Mouse (Mus musculus) kidney, postnatal 25 days (tissue): ENCODE results near the gene Cdk14.

Source experiments
- DNase-seq, 2 experiments: peaks; one replicate each; pipeline ENCODE4 v3.0.0; 2021; ENCODE audit warnings: mixed read lengths in 2 of 2

The Cdk14 gene

GRCm38 (mm10) chr5:5313195-5313760 lies 106.8 kb downstream of the Cdk14 start:
- no peak for DNase-seq

- no peak for DNase-seq
Observed at GRCm38 (mm10) chr5:5305286-5305685, 114.8 kb downstream of the Cdk14 start.

- no peak for DNase-seq
Observed at GRCm38 (mm10) chr5:5303102-5303670, 116.9 kb downstream of the Cdk14 start.

GRCm38 (mm10) chr5:5301571-5302079 lies 118.5 kb downstream of the Cdk14 start:
- DNase-seq, result no peak

GRCm38 (mm10) chr5:5300998-5301397 lies 119.1 kb downstream of the Cdk14 start:
- no peak for DNase-seq

GRCm38 (mm10) chr5:5300290-5300689 lies 119.8 kb downstream of the Cdk14 start:
- no peak for DNase-seq

- no peak for DNase-seq
Observed at GRCm38 (mm10) chr5:5297222-5297621, 122.9 kb downstream of the Cdk14 start.

- DNase-seq, result no peak
Observed at GRCm38 (mm10) chr5:5296773-5297172, 123.3 kb downstream of the Cdk14 start.

- no peak for DNase-seq
Observed at GRCm38 (mm10) chr5:5292830-5293542, 127.1 kb downstream of the Cdk14 start.

GRCm38 (mm10) chr5:5291321-5291991 lies 128.7 kb downstream of the Cdk14 start:
- no peak for DNase-seq

- no peak for DNase-seq
Observed at GRCm38 (mm10) chr5:5290714-5291113, 129.4 kb downstream of the Cdk14 start.

GRCm38 (mm10) chr5:5285876-5286275 lies 134.2 kb downstream of the Cdk14 start:
- no peak for DNase-seq

- no peak for DNase-seq
Observed at GRCm38 (mm10) chr5:5284531-5284930, 135.6 kb downstream of the Cdk14 start.

GRCm38 (mm10) chr5:5283756-5284430 lies 136.2 kb downstream of the Cdk14 start:
- DNase-seq, result no peak

- DNase-seq, result no peak
Observed at GRCm38 (mm10) chr5:5282425-5282824, 137.7 kb downstream of the Cdk14 start.

GRCm38 (mm10) chr5:5275321-5275720 lies 144.8 kb downstream of the Cdk14 start:
- DNase-seq, result no peak

- no peak for DNase-seq
Observed at GRCm38 (mm10) chr5:5274318-5274717, 145.8 kb downstream of the Cdk14 start.

GRCm38 (mm10) chr5:5266787-5267126 lies 153.4 kb downstream of the Cdk14 start:
- no peak for DNase-seq

GRCm38 (mm10) chr5:5265861-5266786 lies 154.0 kb downstream of the Cdk14 start:
- peak; percentile 38 to 71 for DNase-seq

GRCm38 (mm10) chr5:5265401-5265841 lies 154.7 kb downstream of the Cdk14 start:
- DNase-seq, result no peak

- no peak for DNase-seq
Observed at GRCm38 (mm10) chr5:5264712-5265111, 155.4 kb downstream of the Cdk14 start.
